Mouse (Mus musculus) heart, embryonic 10.5 days (tissue): ENCODE results near the gene Pgls. TPM values are rescaled to one million over a fixed set of nuclear protein-coding genes. Genes with fewer than 3 reads are reported as not detected.
A peak's percentile ranks its signal among the peaks of the same experiment; 100 is the strongest.

Experiments
- DNase-seq: peaks from one replicate; pipeline ENCODE4 v3.0.0-alpha.2; 2017; ENCODE audit warnings: low spot score
- H3K27ac ChIP-seq: fragments of 300-500 bp; sonication (generic); 2 replicates; pipeline ENCODE4 v1.5.1; 2016; ENCODE audit warnings: mild to moderate bottlenecking
- H3K27me3 ChIP-seq: fragments of 300-500 bp; sonication (generic); 2 replicates; pipeline ENCODE4 v1.6.1; 2016; ENCODE audit warnings: mild to moderate bottlenecking; ENCODE audit not compliant: poor library complexity, insufficient read depth, severe bottlenecking
- H3K36me3 ChIP-seq: fragments of 300-500 bp; sonication (generic); 2 replicates; pipeline ENCODE4 v1.6.1; 2016; ENCODE audit warnings: mild to moderate bottlenecking, moderate library complexity
- H3K4me1 ChIP-seq: fragments of 300-500 bp; sonication (generic); 2 replicates; pipeline ENCODE4 v1.6.1; 2016; ENCODE audit warnings: mild to moderate bottlenecking
- H3K4me3 ChIP-seq: fragments of 300-500 bp; sonication (generic); 2 replicates; pipeline ENCODE4 v1.5.1; 2016; ENCODE audit warnings: mild to moderate bottlenecking, moderate library complexity
- H3K9me3 ChIP-seq: fragments of 300-500 bp; sonication (generic); 2 replicates; pipeline ENCODE4 v1.6.1; 2016; ENCODE audit warnings: mild to moderate bottlenecking, moderate library complexity
- WGBS: fragments of 180-500 bp; shearing (Covaris S2); methylation state at CpG from one replicate; pipeline ENCODE4 v1.1.7; 2016; 5-methylcytosine and 5-hydroxymethylcytosine counted together
- polyA plus RNA-seq: library from polyadenylated mRNA; unstranded; fragments of >200 nt; fragmentation: Nextera tagmentation; extraction: Ambion mirVana; gene quantifications from 2 replicates; pipeline ENCODE4 v1.2.1, GENCODE M21; 2016

The Pgls gene
- polyA plus RNA-seq, result 195 and 228 TPM in 2 replicates

- WGBS, result 1% methylated on average over 71 of the region's 71 CpGs
- H3K9me3 ChIP-seq, result no peaks in the 10 kb centered on the region
Measured at GRCm38 (mm10) chr8:71591471-71592373, at the start of gene Pgls. TSS of gene Pgls (plus strand) at chr8:71592176.

GRCm38 (mm10) chr8:71542632-71543343 is 49.2 kb upstream of the Pgls start, which contains the start of gene Mvb12a:
TSS of gene Mvb12a (plus strand) at chr8:71542922.
- Histone ChIP-seq H3K27ac (peak within 1 kb of the TSS; percentile 89), H3K9me3 (no peaks in the 10 kb centered on the region), H3K27me3 (no peaks in the 10 kb centered on the region), H3K4me1 (peaks cover 15% of the 10 kb centered on the region), H3K4me3 (peak within 1 kb of the TSS; percentile 92), H3K36me3 (peaks cover 27% of the 10 kb centered on the region)
- peak; percentile 100 for DNase-seq
- WGBS, result under 1% methylated on average over 54 of the region's 55 CpGs

More at GRCm38 (mm10) chr8:71591471-71592373, at the start of gene Pgls:
- H3K4me1 ChIP-seq, result peaks cover 35% of the 10 kb centered on the region
- H3K4me3 ChIP-seq, result peak within 1 kb of the TSS; percentile 87
- H3K27me3 ChIP-seq, result no peaks in the 10 kb centered on the region
- peaks cover 12% of the 10 kb centered on the region; the same call in 1 of the 2 replicates for H3K36me3 ChIP-seq
- H3K27ac ChIP-seq, result peak within 1 kb of the TSS; percentile 96
- peak; percentile 97 for DNase-seq

- peaks cover 10% of the 10 kb centered on the region for H3K4me1 ChIP-seq
- no peaks in the 10 kb centered on the region for H3K27me3 ChIP-seq
- WGBS, result 85% methylated on average over 9 of the region's 9 CpGs
- no peak overlapping the region for H3K27ac ChIP-seq
- H3K4me3 ChIP-seq, result peak overlapping the region; percentile 92
- H3K9me3 ChIP-seq, result no peaks in the 10 kb centered on the region
- peaks cover 35% of the 10 kb centered on the region for H3K36me3 ChIP-seq
- no peak for DNase-seq
Measured at GRCm38 (mm10) chr8:71543755-71544154, 48.2 kb upstream of the Pgls start.

GRCm38 (mm10) chr8:71545053-71545452 is 46.9 kb upstream of the Pgls start:
- DNase-seq, result no peak
- 87% methylated on average over 11 of the region's 11 CpGs for WGBS
- Histone ChIP-seq H3K36me3 (peaks cover 37% of the 10 kb centered on the region), H3K27me3 (no peaks in the 10 kb centered on the region), H3K4me3 (no peak overlapping the region), H3K4me1 (peaks cover 10% of the 10 kb centered on the region), H3K27ac (no peak overlapping the region), H3K9me3 (no peaks in the 10 kb centered on the region)

GRCm38 (mm10) chr8:71547590-71547989 is 44.4 kb upstream of the Pgls start:
- Histone ChIP-seq H3K27me3 (no peaks in the 10 kb centered on the region), H3K27ac (no peak overlapping the region), H3K36me3 (peaks cover 37% of the 10 kb centered on the region), H3K4me1 (peaks cover 15% of the 10 kb centered on the region), H3K9me3 (no peaks in the 10 kb centered on the region), H3K4me3 (no peak overlapping the region)
- DNase-seq, result no peak
- 86% methylated on average over 7 of the region's 7 CpGs for WGBS

GRCm38 (mm10) chr8:71550754-71551153 is 41.2 kb upstream of the Pgls start:
- Histone ChIP-seq H3K4me1 (peaks cover 20% of the 10 kb centered on the region), H3K27me3 (peaks cover 5% of the 10 kb centered on the region), H3K9me3 (no peaks in the 10 kb centered on the region), H3K27ac (no peak overlapping the region), H3K36me3 (peaks cover 29% of the 10 kb centered on the region), H3K4me3 (no peak overlapping the region)
- WGBS, result 63% methylated on average over 7 of the region's 7 CpGs
- no peak for DNase-seq

- Histone ChIP-seq H3K4me3 (no peak overlapping the region), H3K9me3 (no peaks in the 10 kb centered on the region), H3K27ac (no peak overlapping the region), H3K4me1 (peaks cover 20% of the 10 kb centered on the region), H3K36me3 (peaks cover 10% of the 10 kb centered on the region), H3K27me3 (peaks cover 25% of the 10 kb centered on the region)
- DNase-seq, result no peak
- WGBS, result 56% methylated on average over 6 of the region's 6 CpGs
Measured at GRCm38 (mm10) chr8:71552770-71553169, 39.2 kb upstream of the Pgls start.

- no peaks in the 10 kb centered on the region for H3K9me3 ChIP-seq
- 0 out of 2 replicates have a peak overlapping the region, but pooled peaks have one; percentile 30 for H3K27ac ChIP-seq
- peaks cover 38% of the 10 kb centered on the region for H3K27me3 ChIP-seq
- no peaks in the 10 kb centered on the region for H3K36me3 ChIP-seq
- peaks cover 29% of the 10 kb centered on the region for H3K4me1 ChIP-seq
- 74% methylated on average over 6 of the region's 6 CpGs for WGBS
- no peak overlapping the region for H3K4me3 ChIP-seq
- DNase-seq, result no peak
Measured at GRCm38 (mm10) chr8:71554001-71554400, 38.0 kb upstream of the Pgls start.

GRCm38 (mm10) chr8:71554644-71555043 is 37.3 kb upstream of the Pgls start:
- H3K27ac ChIP-seq, result no peak overlapping the region
- no peaks in the 10 kb centered on the region for H3K9me3 ChIP-seq
- DNase-seq, result no peak
- 81% methylated on average over 2 of the region's 2 CpGs for WGBS
- H3K4me1 ChIP-seq, result peaks cover 32% of the 10 kb centered on the region
- peaks cover 44% of the 10 kb centered on the region for H3K27me3 ChIP-seq
- H3K4me3 ChIP-seq, result no peak overlapping the region
- no peaks in the 10 kb centered on the region for H3K36me3 ChIP-seq

GRCm38 (mm10) chr8:71558071-71558957 is 33.7 kb upstream of the Pgls start, which contains the start of gene Tmem221:
TSS of gene Tmem221 (minus strand) at chr8:71558871.
- Histone ChIP-seq H3K36me3 (no peaks in the 10 kb centered on the region), H3K27me3 (peaks cover 81% of the 10 kb centered on the region), H3K9me3 (no peaks in the 10 kb centered on the region), H3K4me1 (peaks cover 29% of the 10 kb centered on the region), H3K4me3 (peak within 1 kb of the TSS; percentile 59), H3K27ac (peak within 1 kb of the TSS; percentile 42; the same call in 1 of the 2 replicates)
- WGBS, result 4% methylated on average over 70 of the region's 70 CpGs
- no peak for DNase-seq

GRCm38 (mm10) chr8:71558958-71559690 is 32.9 kb upstream of the Pgls start:
- Histone ChIP-seq H3K27me3 (peaks cover 89% of the 10 kb centered on the region), H3K4me3 (peak overlapping the region; percentile 59), H3K4me1 (peaks cover 23% of the 10 kb centered on the region), H3K27ac (peak overlapping the region; percentile 42; the same call in 1 of the 2 replicates), H3K36me3 (no peaks in the 10 kb centered on the region), H3K9me3 (0 out of 2 replicates have a peak, but pooled peaks cover 2% of the 10 kb centered on the region)
- DNase-seq, result peak; percentile 93
- WGBS, result 2% methylated on average over 24 of the region's 24 CpGs
